19 mouse cellular contexts compared by ENCODE assay signal in genomic region chr16:88561617-88562164, GRCm38 (mm10). TPM values are rescaled to one million over a fixed set of nuclear protein-coding genes. Genes with fewer than 3 reads are reported as not detected.
DNase-seq lines count a peak whose midpoint lies in the region; ATAC-seq and TF ChIP-seq lines count a peak whose summit lies in the region.
"Had no signal": no experiment of that assay in that cellular context is flagged by ENCODE, and none has a peak within 500 bp of the region (broad histone marks: within the 10 kb centered on the region; RNA-seq: fewer than 3 reads in every experiment).

No protein-coding gene starts in this region.

- peaks cover 9% of the 10 kb centered on the region; the same call in 1 of the 2 replicates for H3K4me1 ChIP-seq in forebrain, embryonic 13.5 days
- peaks cover 4% of the 10 kb centered on the region; the same call in 1 of the 2 replicates for H3K4me1 ChIP-seq in forebrain, embryonic 15.5 days
- no peaks in the 10 kb centered on the region for H3K4me1 ChIP-seq in midbrain, embryonic 12.5 days
- no peaks in the 10 kb centered on the region for H3K4me1 ChIP-seq in stomach, postnatal 0 days (replicated peaks; ENCODE audit: control insufficient read depth, insufficient read depth)
- H3K4me1 ChIP-seq: heart, embryonic 13.5 days; limb, embryonic 12.5 days had no signal

- no peak overlapping the region for H3K4me3 ChIP-seq in forebrain, embryonic 13.5 days
- H3K4me3 ChIP-seq in forebrain, embryonic 15.5 days = no peak overlapping the region
- H3K4me3 ChIP-seq in midbrain, embryonic 12.5 days = no peak overlapping the region
- no peak overlapping the region for H3K4me3 ChIP-seq in stomach, postnatal 0 days (ENCODE audit: low read depth, low read length)
- H3K4me3 ChIP-seq: heart, embryonic 13.5 days; layer of hippocampus, adult 2 months; left cerebral cortex, adult 2 months; limb, embryonic 12.5 days had no signal

- no peaks in the 10 kb centered on the region for H3K9me3 ChIP-seq in forebrain, embryonic 13.5 days (replicated peaks)
- H3K9me3 ChIP-seq in forebrain, embryonic 15.5 days = no peaks in the 10 kb centered on the region
- no peaks in the 10 kb centered on the region for H3K9me3 ChIP-seq in midbrain, embryonic 12.5 days
- no peaks in the 10 kb centered on the region for H3K9me3 ChIP-seq in stomach, postnatal 0 days (ENCODE audit: control insufficient read depth, low read length)
- H3K9me3 ChIP-seq: heart, embryonic 13.5 days; limb, embryonic 12.5 days had no signal

- no peak for TF ChIP-seq EP300 in stomach, postnatal 0 days (optimal IDR thresholded peaks at IDR 0.05)

- no peak for TF ChIP-seq CTCF in stomach, postnatal 0 days (IDR thresholded peaks at IDR 0.05; ENCODE audit: low read depth)

- no peaks in the 10 kb centered on the region for H3K36me3 ChIP-seq in forebrain, embryonic 13.5 days (ENCODE audit: poor library complexity, severe bottlenecking)
- no peaks in the 10 kb centered on the region for H3K36me3 ChIP-seq in forebrain, embryonic 15.5 days
- H3K36me3 ChIP-seq in midbrain, embryonic 12.5 days = no peaks in the 10 kb centered on the region
- no peaks in the 10 kb centered on the region for H3K36me3 ChIP-seq in stomach, postnatal 0 days (ENCODE audit: control insufficient read depth, insufficient read depth, low read length)
- H3K36me3 ChIP-seq: heart, embryonic 13.5 days; limb, embryonic 12.5 days had no signal

- no peak overlapping the region for H3K4me2 ChIP-seq in forebrain, embryonic 13.5 days
- no peak overlapping the region for H3K4me2 ChIP-seq in forebrain, embryonic 15.5 days (replicated peaks)
- no peak overlapping the region for H3K4me2 ChIP-seq in midbrain, embryonic 12.5 days (replicated peaks)
- H3K4me2 ChIP-seq in stomach, postnatal 0 days (replicated peaks; ENCODE audit: low read depth) = 0 out of 2 replicates have a peak overlapping the region, but pooled peaks have one; percentile 27
- H3K4me2 ChIP-seq: heart, embryonic 13.5 days; limb, embryonic 12.5 days had no signal

- no peak overlapping the region for H3K27ac ChIP-seq in forebrain, embryonic 13.5 days
- H3K27ac ChIP-seq in forebrain, embryonic 15.5 days (replicated peaks) = no peak overlapping the region
- H3K27ac ChIP-seq in midbrain, embryonic 12.5 days (replicated peaks) = no peak overlapping the region
- H3K27ac ChIP-seq in stomach, postnatal 0 days (replicated peaks) = no peak overlapping the region
- H3K27ac ChIP-seq: heart, embryonic 13.5 days; layer of hippocampus, adult 2 months; left cerebral cortex, adult 2 months; limb, embryonic 12.5 days had no signal

- H3K27me3 ChIP-seq in forebrain, embryonic 13.5 days = no peaks in the 10 kb centered on the region
- H3K27me3 ChIP-seq in forebrain, embryonic 15.5 days = no peaks in the 10 kb centered on the region
- H3K27me3 ChIP-seq in midbrain, embryonic 12.5 days = no peaks in the 10 kb centered on the region
- no peaks in the 10 kb centered on the region for H3K27me3 ChIP-seq in stomach, postnatal 0 days (ENCODE audit: control insufficient read depth, insufficient read depth, low read length)
- H3K27me3 ChIP-seq: heart, embryonic 13.5 days; limb, embryonic 12.5 days had no signal

- peak; percentile 7 for DNase-seq in retina, postnatal 1 day
- no peak for DNase-seq in retina, embryonic 14.5 days (ENCODE audit: low spot score)
- DNase-seq in stomach, postnatal 0 days (ENCODE audit: low spot score) = no peak
- no peak for DNase-seq in heart, postnatal 14 days
- DNase-seq: cerebellum, adult 11-12 months; gastrocnemius, postnatal 36 days; lung, adult 18-20 months; right cerebral cortex, postnatal 14 days had no signal

- H3K9ac ChIP-seq in forebrain, embryonic 13.5 days = no peak overlapping the region
- no peak overlapping the region for H3K9ac ChIP-seq in forebrain, embryonic 15.5 days (replicated peaks)
- H3K9ac ChIP-seq in midbrain, embryonic 12.5 days (replicated peaks) = no peak overlapping the region
- H3K9ac ChIP-seq in stomach, postnatal 0 days (ENCODE audit: low read length) = no peak overlapping the region
- H3K9ac ChIP-seq: heart, embryonic 13.5 days; limb, embryonic 12.5 days had no signal

- 0 out of 2 replicates have a peak, but pooled peaks have one; percentile 13 for ATAC-seq in forebrain, embryonic 13.5 days
- ATAC-seq in forebrain, embryonic 15.5 days (replicated peaks) = no peak
- ATAC-seq in midbrain, embryonic 12.5 days (ENCODE audit: low FRiP score, low read depth) = 0 out of 2 replicates have a peak, but pooled peaks have one; percentile 52
- no peak for ATAC-seq in stomach, postnatal 0 days (ENCODE audit: low FRiP score, low TSS enrichment)
- no peak for ATAC-seq in cerebellum, adult (ENCODE audit: insufficient number of reproducible peaks, low FRiP score, low TSS enrichment)
- ATAC-seq: activated CD4-positive, CD25-positive, alpha-beta regulatory T cell, adult 4 months had no signal

- WGBS in forebrain, embryonic 13.5 days = 6% methylated on average over 6 of the region's 6 CpGs
- 7% methylated on average over 6 of the region's 6 CpGs for WGBS in forebrain, embryonic 15.5 days
- WGBS in midbrain, embryonic 12.5 days = 27% methylated on average over 6 of the region's 6 CpGs
- 26% methylated on average over 6 of the region's 6 CpGs for whole genome bisulfite sequencing in stomach, postnatal 0 days

- intact Hi-C loops in heart, postnatal 14 days (cut with DNase I) = no loop called here

RNA-seq across cellular contexts. Expression of gene Cldn8, which starts 1.3 kb away (rescaled TPM):
- not detected in 2 replicates for polyA plus RNA-seq in forebrain, embryonic 13.5 days (2015; fragmentation: Nextera tagmentation; extraction: Ambion mirVana)
- not detected in 2 replicates for polyA plus RNA-seq in forebrain, embryonic 15.5 days (2015; fragmentation: Nextera tagmentation; extraction: Ambion mirVana)
- 0.47 and 0.50 TPM in 2 replicates for polyA plus RNA-seq in midbrain, embryonic 12.5 days (2016; fragmentation: Nextera tagmentation; extraction: Ambion mirVana)
- polyA plus RNA-seq in stomach, postnatal 0 days (2015; fragmentation: Nextera tagmentation; extraction: Ambion mirVana) = 1.5 and 2.2 TPM in 2 replicates
- total RNA-seq in heart, postnatal 14 days (2021) = not detected
- total RNA-seq: gastrocnemius, postnatal 36 days; hematopoietic stem cell, adult 5-6 weeks; layer of hippocampus, adult 2 months; left cerebral cortex, adult 2 months had no signal
- polyA plus RNA-seq: activated CD4-positive, CD25-positive, alpha-beta regulatory T cell, adult 4 months had no signal

RNA-seq across cellular contexts. Expression of gene Krtap24-1, which starts 50.4 kb away (rescaled TPM):
- not detected in 2 replicates for polyA plus RNA-seq in forebrain, embryonic 13.5 days (2015; fragmentation: Nextera tagmentation; extraction: Ambion mirVana)
- polyA plus RNA-seq in forebrain, embryonic 15.5 days (2015; fragmentation: Nextera tagmentation; extraction: Ambion mirVana) = not detected in 2 replicates
- not detected in 2 replicates for polyA plus RNA-seq in midbrain, embryonic 12.5 days (2016; fragmentation: Nextera tagmentation; extraction: Ambion mirVana)
- not detected in 2 replicates for polyA plus RNA-seq in stomach, postnatal 0 days (2015; fragmentation: Nextera tagmentation; extraction: Ambion mirVana)
- total RNA-seq in heart, postnatal 14 days (2021) = not detected
- total RNA-seq: gastrocnemius, postnatal 36 days; hematopoietic stem cell, adult 5-6 weeks; layer of hippocampus, adult 2 months; left cerebral cortex, adult 2 months had no signal
- polyA plus RNA-seq: activated CD4-positive, CD25-positive, alpha-beta regulatory T cell, adult 4 months; heart, embryonic 13.5 days; limb, embryonic 12.5 days; thymus, postnatal 0 days had no signal

RNA-seq across cellular contexts. Expression of gene Cldn17, which starts 54.9 kb away (rescaled TPM):
- not detected in 2 replicates for polyA plus RNA-seq in forebrain, embryonic 13.5 days (2015; fragmentation: Nextera tagmentation; extraction: Ambion mirVana)
- polyA plus RNA-seq in forebrain, embryonic 15.5 days (2015; fragmentation: Nextera tagmentation; extraction: Ambion mirVana) = not detected in 2 replicates
- polyA plus RNA-seq in midbrain, embryonic 12.5 days (2016; fragmentation: Nextera tagmentation; extraction: Ambion mirVana) = not detected in 2 replicates
- polyA plus RNA-seq in stomach, postnatal 0 days (2015; fragmentation: Nextera tagmentation; extraction: Ambion mirVana) = 16.5 and 18.0 TPM in 2 replicates
- total RNA-seq in heart, postnatal 14 days (2021) = not detected
- total RNA-seq: gastrocnemius, postnatal 36 days; hematopoietic stem cell, adult 5-6 weeks; layer of hippocampus, adult 2 months; left cerebral cortex, adult 2 months had no signal
- polyA plus RNA-seq: activated CD4-positive, CD25-positive, alpha-beta regulatory T cell, adult 4 months; heart, embryonic 13.5 days; limb, embryonic 12.5 days; thymus, postnatal 0 days had no signal

Comparison
In these comparisons a context has a peak if more than half of its experiments do, and no peak if none do; other contexts are left out.
1. ATAC-seq: peak in forebrain, embryonic 13.5 days (single experiment) and midbrain, embryonic 12.5 days (single experiment); none in forebrain, embryonic 15.5 days (single experiment), stomach, postnatal 0 days (single experiment) and cerebellum, adult (single experiment).
2. RNA of gene Cldn17, which starts 54.9 kb away (polyA plus RNA-seq): 16.5 to 18.0 TPM in stomach, postnatal 0 days; not detected in forebrain, embryonic 13.5 days, not detected in forebrain, embryonic 15.5 days and not detected in midbrain, embryonic 12.5 days; every median in the first group is over 10 times any median in the second.